Mouse (Mus musculus) lung, embryonic 16.5 days (tissue): ENCODE measurements around the gene Cldn18. TPM values are rescaled to one million over a fixed set of nuclear protein-coding genes. Genes with fewer than 3 reads are reported as not detected.

ENCODE experiments used
- ATAC-seq: fragments of 200-750 bp; cut with Nextera tagmentation; 2 replicates; pipeline ENCODE4 v1.8.0; 2017; ENCODE audit warnings: low read depth, mild to moderate bottlenecking, moderate library complexity
- H3K27ac ChIP-seq: fragments of 300-500 bp; sonication (generic); 2 replicates; pipeline ENCODE4 v1.5.1; 2014; ENCODE audit warnings: mild to moderate bottlenecking, control low read depth, low read length
- H3K27me3 ChIP-seq: fragments of 300-500 bp; sonication (generic); 2 replicates; pipeline ENCODE4 v1.6.1; 2014; ENCODE audit warnings: low read depth, low read length, mixed read lengths; ENCODE audit not compliant: control insufficient read depth, insufficient read depth
- H3K36me3 ChIP-seq: fragments of 300-500 bp; sonication (generic); 2 replicates; pipeline ENCODE4 v1.6.1; 2014; ENCODE audit warnings: low read length; ENCODE audit not compliant: control insufficient read depth, insufficient read depth
- H3K4me1 ChIP-seq: fragments of 300-500 bp; sonication (generic); replicated peaks from 2 replicates; pipeline ENCODE4 v1.6.1; 2014; ENCODE audit warnings: low read length, mixed read lengths; ENCODE audit not compliant: control insufficient read depth, insufficient read depth
- H3K4me2 ChIP-seq: fragments of 300-500 bp; sonication (generic); 2 replicates; pipeline ENCODE4 v1.6.1; 2014; ENCODE audit warnings: low read depth, low read length, control low read depth
- H3K4me3 ChIP-seq: fragments of 300-500 bp; sonication (generic); 2 replicates; pipeline ENCODE4 v1.5.1; 2014; ENCODE audit warnings: mild to moderate bottlenecking, low read length, control low read depth
- H3K9ac ChIP-seq: fragments of 300-500 bp; sonication (generic); 2 replicates; pipeline ENCODE4 v1.6.1; 2014; ENCODE audit warnings: low read length, control low read depth
- H3K9me3 ChIP-seq: fragments of 300-500 bp; sonication (generic); 2 replicates; pipeline ENCODE4 v1.6.1; 2016; ENCODE audit warnings: low read length; ENCODE audit not compliant: control insufficient read depth
- WGBS: fragments of 180-500 bp; shearing (Covaris S2); extraction: QIAGEN DNeasy Blood & Tissue Kit; methylation state at CpG from one replicate; pipeline ENCODE4 v1.1.7; 2014; 5-methylcytosine and 5-hydroxymethylcytosine counted together
- polyA plus RNA-seq: library from polyadenylated mRNA; unstranded; fragments of >200 nt; fragmentation: Nextera tagmentation; extraction: Ambion mirVana; gene quantifications from 2 replicates; pipeline ENCODE4 v1.2.1, GENCODE M21; 2015

Gene Cldn18
- polyA plus RNA-seq, 1 experiment from 2014 or later: 431 TPM

- no peaks in the 10 kb centered on the region for H3K9me3 ChIP-seq
- no peak overlapping the region for H3K4me2 ChIP-seq
- H3K4me1 ChIP-seq: no peaks in the 10 kb centered on the region
- H3K4me3 ChIP-seq: no peak overlapping the region
- no peak for ATAC-seq
- H3K27ac ChIP-seq: no peak overlapping the region
- H3K36me3 ChIP-seq: peaks cover 30% of the 10 kb centered on the region
- no peak overlapping the region for H3K9ac ChIP-seq
- 90% methylated on average over 10 of the region's 10 CpGs for WGBS
- H3K27me3 ChIP-seq: no peaks in the 10 kb centered on the region
These were observed 54.2 kb downstream of the Cldn18 start for GRCm38 (mm10) chr9:99662887-99663286.

DNA sequence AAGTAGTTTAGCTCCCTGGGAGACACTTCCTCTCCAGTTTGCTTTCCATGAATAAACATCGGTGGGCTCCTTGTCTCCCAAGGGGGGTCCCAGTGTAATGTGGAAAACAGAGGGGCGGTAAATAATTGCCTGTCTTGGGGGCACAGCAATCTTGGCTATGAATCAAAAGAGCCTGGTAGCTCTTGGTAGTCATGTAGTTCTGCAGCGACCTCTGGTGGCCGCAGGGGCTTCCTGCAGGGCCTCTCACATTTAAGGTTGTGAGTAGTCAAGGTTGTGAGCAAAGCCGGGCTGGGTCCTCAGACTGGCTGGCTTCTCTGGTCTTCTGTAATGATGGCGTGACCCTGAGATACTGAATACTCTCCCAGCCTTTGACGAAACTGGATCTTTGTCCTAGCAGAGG lies 54.7 kb downstream of the Cldn18 start:
- ATAC-seq: 0 out of 2 replicates have a peak, but pooled peaks have one; percentile 44
- no peak overlapping the region for H3K4me2 ChIP-seq
- H3K4me1 ChIP-seq: no peaks in the 10 kb centered on the region
- no peak overlapping the region for H3K27ac ChIP-seq
- H3K4me3 ChIP-seq: no peak overlapping the region
- no peaks in the 10 kb centered on the region for H3K27me3 ChIP-seq
- H3K9me3 ChIP-seq: no peaks in the 10 kb centered on the region
- no peak overlapping the region for H3K9ac ChIP-seq
- H3K36me3 ChIP-seq: peaks cover 27% of the 10 kb centered on the region
- 17% methylated on average over 7 of the region's 7 CpGs for WGBS

DNA sequence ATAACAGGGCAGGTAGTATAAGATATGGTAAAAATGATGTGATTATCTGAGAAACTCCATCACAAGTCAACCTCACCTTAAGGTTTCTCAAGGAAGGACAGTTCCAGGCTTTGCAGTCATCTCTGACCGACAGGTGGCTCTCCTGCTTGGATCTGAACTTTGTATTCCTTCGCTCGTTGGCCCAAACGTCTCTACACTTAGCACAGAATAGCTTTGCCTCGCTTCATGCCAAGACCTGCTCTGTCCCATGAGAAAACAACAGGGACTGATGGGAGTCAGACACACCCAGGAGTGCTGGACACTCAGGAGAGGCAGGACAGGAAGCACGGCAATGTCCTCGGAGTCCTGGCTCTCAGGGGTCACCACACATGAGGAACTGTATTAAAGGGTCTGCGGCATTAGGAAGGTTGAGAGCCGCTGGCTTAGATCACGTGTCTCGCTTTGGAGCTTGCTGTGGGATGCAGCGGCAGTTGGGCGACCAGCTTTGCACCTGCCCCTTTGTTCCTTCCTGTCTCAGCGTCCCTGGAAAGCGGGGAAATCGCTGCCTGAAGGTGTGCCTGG lies 55.4 kb downstream of the Cldn18 start:
- Histone ChIP-seq H3K4me2 (no peak overlapping the region), H3K4me3 (no peak overlapping the region), H3K27ac (no peak overlapping the region), H3K36me3 (peaks cover 27% of the 10 kb centered on the region), H3K9ac (no peak overlapping the region), H3K27me3 (no peaks in the 10 kb centered on the region), H3K9me3 (no peaks in the 10 kb centered on the region), H3K4me1 (no peaks in the 10 kb centered on the region)
- ATAC-seq: 0 out of 2 replicates have a peak, but pooled peaks have one; percentile 13
- 64% methylated on average over 16 of the region's 16 CpGs for WGBS

GRCm38 (mm10) chr9:99660756-99661155 lies 56.3 kb downstream of the Cldn18 start:
- 74% methylated on average over 10 of the region's 10 CpGs for WGBS
- no peak overlapping the region for H3K4me3 ChIP-seq
- H3K9me3 ChIP-seq: no peaks in the 10 kb centered on the region
- no peak overlapping the region for H3K9ac ChIP-seq
- H3K4me2 ChIP-seq: no peak overlapping the region
- ATAC-seq: no peak
- H3K4me1 ChIP-seq: no peaks in the 10 kb centered on the region
- no peak overlapping the region for H3K27ac ChIP-seq
- H3K27me3 ChIP-seq: no peaks in the 10 kb centered on the region
- peaks cover 23% of the 10 kb centered on the region for H3K36me3 ChIP-seq

GRCm38 (mm10) chr9:99646102-99646501 lies 71.0 kb downstream of the Cldn18 start:
- Histone ChIP-seq H3K4me3 (no peak overlapping the region), H3K27me3 (no peaks in the 10 kb centered on the region), H3K4me2 (no peak overlapping the region), H3K9ac (no peak overlapping the region), H3K36me3 (peaks cover 33% of the 10 kb centered on the region), H3K27ac (no peak overlapping the region), H3K4me1 (no peaks in the 10 kb centered on the region), H3K9me3 (no peaks in the 10 kb centered on the region)
- peak; percentile 20; the same call in 1 of the 2 replicates for ATAC-seq
- WGBS: 79% methylated on average over 6 of the region's 6 CpGs

GRCm38 (mm10) chr9:99645416-99645815 lies 71.7 kb downstream of the Cldn18 start:
- Histone ChIP-seq H3K36me3 (peaks cover 30% of the 10 kb centered on the region), H3K4me3 (no peak overlapping the region), H3K4me1 (no peaks in the 10 kb centered on the region), H3K27me3 (no peaks in the 10 kb centered on the region), H3K4me2 (no peak overlapping the region), H3K27ac (no peak overlapping the region), H3K9me3 (no peaks in the 10 kb centered on the region), H3K9ac (no peak overlapping the region)
- ATAC-seq: peak; percentile 31; the same call in 1 of the 2 replicates
- WGBS: 54% methylated on average over 6 of the region's 6 CpGs

GRCm38 (mm10) chr9:99639957-99640356 lies 77.1 kb downstream of the Cldn18 start:
- Histone ChIP-seq H3K9me3 (no peaks in the 10 kb centered on the region), H3K36me3 (peaks cover 35% of the 10 kb centered on the region), H3K4me3 (no peak overlapping the region), H3K4me1 (no peaks in the 10 kb centered on the region), H3K4me2 (no peak overlapping the region), H3K27ac (no peak overlapping the region), H3K9ac (no peak overlapping the region), H3K27me3 (no peaks in the 10 kb centered on the region)
- no peak for ATAC-seq
- WGBS: 75% methylated on average over 5 of the region's 5 CpGs

Other genes starting within 250 kb of the Cldn18 start
- 22.0 and 23.4 TPM in 2 replicates for gene Armc8, start 148.4 kb downstream of the Cldn18 start, polyA plus RNA-seq
- gene Dbr1, start 141.5 kb downstream of the Cldn18 start, polyA plus RNA-seq: 31.2 and 31.6 TPM in 2 replicates
- not detected in 2 replicates for gene A4gnt, start 104.8 kb downstream of the Cldn18 start, polyA plus RNA-seq
- 30.4 and 36.5 TPM in 2 replicates for gene Dzip1l, start 87.8 kb downstream of the Cldn18 start, polyA plus RNA-seq
- not detected in 2 replicates for gene Sox14, start 158.9 kb upstream of the Cldn18 start, polyA plus RNA-seq